Mouse (Mus musculus): Measurements from ENCODE around the gene Plin3. TPM values are rescaled to one million over a fixed set of nuclear protein-coding genes. Genes with fewer than 3 reads are reported as not detected.

The Plin3 gene
- total and polyA plus RNA-seq, 3 experiments: 66.2 to 221 (median 160) TPM

GRCm38 (mm10) chr17:56251136-56251829 is 41.4 kb downstream of the Plin3 start:
- no peak overlapping the region; the same call in 1 of the 2 replicates for H3K27ac ChIP-seq
- peak; percentile 78 for TF ChIP-seq CTCF (IDR thresholded peaks at IDR 0.05)
- TF ChIP-seq POLR2A (IDR thresholded peaks at IDR 0.05; ENCODE audit: insufficient read depth, low read depth, low read length): no peak
- 0 out of 2 replicates have a peak, but pooled peaks have one; percentile 32 for TF ChIP-seq EP300 (IDR thresholded peaks at IDR 0.05; ENCODE audit: insufficient read depth, low read depth, low read length)
- DNase-seq: peak; percentile 62 to 77
- no peaks in the 10 kb centered on the region for H3K4me1 ChIP-seq (ENCODE audit: control insufficient read depth, insufficient read depth, low read length)
- H3K79me2 ChIP-seq (replicated peaks; ENCODE audit: control insufficient read depth, insufficient read depth, low read length): no peaks in the 10 kb centered on the region
- intact Hi-C loops (cut with DNase I): loop anchor here (1.0 to 10.0 kb wide), 2 partner anchors 119 to 296 kb away; partner anchors contain the start of genes Ebi3 and Yju2
- no peaks in the 10 kb centered on the region for H3K36me3 ChIP-seq (ENCODE audit: control insufficient read depth, insufficient read depth, low read length)
- WGBS: 14% methylated on average over 6 of the region's 6 CpGs
- H3K9ac ChIP-seq (ENCODE audit: low read depth, low read length): no peak overlapping the region
- H3K27me3 ChIP-seq (ENCODE audit: control insufficient read depth, insufficient read depth, low read length): no peaks in the 10 kb centered on the region
- H3K4me3 ChIP-seq: no peak overlapping the region

DNA sequence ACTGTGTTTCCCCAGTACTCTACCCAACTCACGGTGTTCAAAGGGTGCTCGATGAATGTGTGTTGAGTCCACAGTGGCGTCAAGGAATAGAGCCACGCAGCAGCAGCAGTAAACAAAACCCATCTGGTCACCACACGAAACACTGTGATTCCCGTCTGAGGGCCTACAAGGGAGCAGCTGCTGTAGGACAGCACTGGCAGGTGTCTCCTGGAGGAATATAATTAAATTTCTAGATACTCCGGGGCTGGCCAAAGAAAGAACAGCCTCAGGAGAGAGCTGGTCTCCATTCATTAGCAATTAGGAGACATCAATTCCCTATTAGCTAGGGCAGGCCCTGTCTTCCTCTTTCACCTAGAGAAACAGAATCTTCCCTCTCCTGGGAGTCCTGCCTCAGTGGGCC is 47.1 kb downstream of the Plin3 start:
- TF ChIP-seq POLR2A (IDR thresholded peaks at IDR 0.05; ENCODE audit: insufficient read depth, low read depth, low read length) (no peak), CTCF (IDR thresholded peaks at IDR 0.05) (no peak), EP300 (IDR thresholded peaks at IDR 0.05; ENCODE audit: insufficient read depth, low read depth, low read length) (no peak)
- DNase-seq: no peak
- intact Hi-C loops (cut with DNase I): no loop called here
- no peaks in the 10 kb centered on the region for H3K36me3 ChIP-seq (ENCODE audit: control insufficient read depth, insufficient read depth, low read length)
- WGBS: 66% methylated on average over 7 of the region's 7 CpGs
- no peak overlapping the region for H3K27ac ChIP-seq
- H3K79me2 ChIP-seq (replicated peaks; ENCODE audit: control insufficient read depth, insufficient read depth, low read length): no peaks in the 10 kb centered on the region
- no peak overlapping the region for H3K4me3 ChIP-seq
- no peaks in the 10 kb centered on the region for H3K27me3 ChIP-seq (ENCODE audit: control insufficient read depth, insufficient read depth, low read length)
- H3K9ac ChIP-seq (ENCODE audit: low read depth, low read length): no peak overlapping the region
- H3K4me1 ChIP-seq (ENCODE audit: control insufficient read depth, insufficient read depth, low read length): no peaks in the 10 kb centered on the region

DNA sequence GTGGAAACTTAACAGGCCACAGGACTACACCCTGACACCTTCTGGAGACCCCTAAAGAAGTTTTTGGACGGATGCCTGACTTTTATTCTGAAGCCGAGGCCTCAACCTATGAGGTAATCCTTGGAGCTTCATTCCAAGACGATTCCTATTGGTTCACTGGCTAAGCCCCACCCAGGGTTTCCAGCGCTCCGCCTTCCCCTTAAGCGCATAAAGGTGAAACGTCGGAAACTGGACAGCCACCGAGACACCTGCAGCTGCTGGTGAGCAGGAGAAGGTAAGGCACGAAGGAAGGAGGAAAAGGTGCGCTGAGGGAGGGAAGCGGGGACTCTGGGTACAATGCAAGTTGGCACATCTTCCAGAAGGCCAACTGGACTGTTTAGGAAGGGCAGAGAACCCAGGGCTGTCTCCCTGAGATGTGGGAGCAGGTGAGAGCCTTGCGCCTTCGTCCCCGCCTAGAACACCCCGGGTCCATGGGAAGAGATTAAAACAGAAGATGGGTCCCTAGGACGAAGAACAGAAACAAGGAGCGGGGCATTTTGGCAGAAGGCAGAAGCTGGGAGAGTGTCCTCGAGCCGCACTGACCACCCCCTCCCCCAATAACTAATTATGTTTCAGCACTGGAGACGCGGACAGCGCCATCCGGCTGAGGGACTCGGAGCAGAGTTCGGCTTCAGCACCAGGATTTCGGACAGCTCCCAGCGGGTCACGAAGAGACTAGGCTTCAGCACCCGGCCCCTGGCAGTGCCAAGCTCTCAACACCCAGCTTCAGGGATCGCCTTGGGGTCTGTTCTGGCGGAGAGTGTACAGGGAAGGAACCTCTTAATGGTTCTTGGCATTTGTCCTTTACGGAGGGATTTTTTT is 50.9 kb downstream of the Plin3 start:
- Histone ChIP-seq H3K4me1 (ENCODE audit: control insufficient read depth, insufficient read depth, low read length) (no peaks in the 10 kb centered on the region), H3K27ac (no peak overlapping the region), H3K4me3 (no peak overlapping the region), H3K9ac (ENCODE audit: low read depth, low read length) (no peak overlapping the region), H3K36me3 (ENCODE audit: control insufficient read depth, insufficient read depth, low read length) (no peaks in the 10 kb centered on the region), H3K27me3 (ENCODE audit: control insufficient read depth, insufficient read depth, low read length) (no peaks in the 10 kb centered on the region), H3K79me2 (replicated peaks; ENCODE audit: control insufficient read depth, insufficient read depth, low read length) (no peaks in the 10 kb centered on the region)
- DNase-seq: peak; percentile 82 to 91
- TF ChIP-seq POLR2A (IDR thresholded peaks at IDR 0.05; ENCODE audit: insufficient read depth, low read depth, low read length): no peak
- TF ChIP-seq EP300 (IDR thresholded peaks at IDR 0.05; ENCODE audit: insufficient read depth, low read depth, low read length): peak; percentile 52; the same call in 1 of the 2 replicates
- TF ChIP-seq CTCF (IDR thresholded peaks at IDR 0.05): no peak
- WGBS: 3% methylated on average over 33 of the region's 33 CpGs
- intact Hi-C loops (cut with DNase I): no loop called here

GRCm38 (mm10) chr17:56233818-56234469 is 58.7 kb downstream of the Plin3 start:
- H3K36me3 ChIP-seq (ENCODE audit: control insufficient read depth, insufficient read depth, low read length): no peaks in the 10 kb centered on the region
- H3K27me3 ChIP-seq (ENCODE audit: control insufficient read depth, insufficient read depth, low read length): no peaks in the 10 kb centered on the region
- TF ChIP-seq CTCF (IDR thresholded peaks at IDR 0.05) (no peak), EP300 (IDR thresholded peaks at IDR 0.05; ENCODE audit: insufficient read depth, low read depth, low read length) (no peak), POLR2A (IDR thresholded peaks at IDR 0.05; ENCODE audit: insufficient read depth, low read depth, low read length) (no peak)
- H3K27ac ChIP-seq: no peak overlapping the region
- WGBS: 6% methylated on average over 14 of the region's 14 CpGs
- intact Hi-C loops (cut with DNase I): no loop called here
- no peak for DNase-seq
- no peaks in the 10 kb centered on the region for H3K79me2 ChIP-seq (replicated peaks; ENCODE audit: control insufficient read depth, insufficient read depth, low read length)
- H3K4me3 ChIP-seq: no peak overlapping the region
- H3K4me1 ChIP-seq (ENCODE audit: control insufficient read depth, insufficient read depth, low read length): no peaks in the 10 kb centered on the region
- no peak overlapping the region for H3K9ac ChIP-seq (ENCODE audit: low read depth, low read length)

GRCm38 (mm10) chr17:56233389-56233788 is 59.3 kb downstream of the Plin3 start:
- Histone ChIP-seq H3K36me3 (ENCODE audit: control insufficient read depth, insufficient read depth, low read length) (no peaks in the 10 kb centered on the region), H3K4me3 (no peak overlapping the region), H3K9ac (ENCODE audit: low read depth, low read length) (no peak overlapping the region), H3K27ac (no peak overlapping the region), H3K79me2 (replicated peaks; ENCODE audit: control insufficient read depth, insufficient read depth, low read length) (no peaks in the 10 kb centered on the region), H3K4me1 (ENCODE audit: control insufficient read depth, insufficient read depth, low read length) (no peaks in the 10 kb centered on the region), H3K27me3 (ENCODE audit: control insufficient read depth, insufficient read depth, low read length) (no peaks in the 10 kb centered on the region)
- no peak for TF ChIP-seq POLR2A (IDR thresholded peaks at IDR 0.05; ENCODE audit: insufficient read depth, low read depth, low read length)
- TF ChIP-seq EP300 (IDR thresholded peaks at IDR 0.05; ENCODE audit: insufficient read depth, low read depth, low read length): no peak
- TF ChIP-seq CTCF (IDR thresholded peaks at IDR 0.05): no peak
- intact Hi-C loops (cut with DNase I): no loop called here
- WGBS: 62% methylated on average over 8 of the region's 8 CpGs
- no peak for DNase-seq

Data from heart, adult 2 months (tissue).